Mouse (Mus musculus) stomach, postnatal 0 days (tissue): ENCODE measurements at regions not wholly inside any gene's neighbourhood (a gene's known extent, or its start where the extent isn't known, plus 50 kb on each side); places are given as distances from the start of the nearest gene placed in this dataset.
"Not testable (repeated sequence)": the region's sequence is repeated elsewhere in the genome, so short reads cannot be mapped to it uniquely, and the experiment has no call there.

Experiments used
- CTCF ChIP-seq: IDR thresholded peaks from 2 replicates; pipeline ENCODE4 v1.5.1; 2016; ENCODE audit warnings: antibody characterized with exemption, low read depth, mild to moderate bottlenecking, moderate library complexity
- EP300 ChIP-seq: optimal IDR thresholded peaks from 2 replicates; pipeline ENCODE3; 2016; ENCODE audit warnings: antibody characterized with exemption

GRCm38 (mm10) chr6:3151901-3152300 lies 247.5 kb downstream of the Samd9l start:
- not testable (repeated sequence) for TF ChIP-seq CTCF, EP300
